Mouse (Mus musculus) right cerebral cortex, postnatal 14 days (tissue): Measurements from ENCODE around the gene Elob.

Experiments used
- DNase-seq: peaks from one replicate; pipeline ENCODE4 v3.0.0; 2022

Elob gene

DNA sequence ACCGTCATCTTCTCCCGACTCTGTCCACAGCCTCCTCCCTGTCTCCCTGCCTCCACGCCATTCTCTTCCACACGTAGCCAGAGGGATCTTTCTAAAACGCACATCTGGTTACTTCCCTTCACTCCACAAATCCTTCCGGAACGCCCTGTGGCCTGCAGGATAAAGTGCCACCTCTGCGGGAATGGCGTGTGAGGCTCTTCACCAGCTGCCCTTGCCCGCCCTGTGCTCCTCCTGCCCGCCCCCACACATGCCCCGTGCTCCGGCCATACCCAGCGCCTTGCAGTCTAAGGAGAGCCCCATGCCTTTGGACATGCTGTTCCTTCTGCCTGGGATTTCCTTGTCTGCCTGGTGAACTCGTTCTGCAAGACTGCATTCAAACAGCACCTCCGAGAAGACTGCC lies 5.9 kb downstream of the Elob start:
- no peak for DNase-seq

DNA sequence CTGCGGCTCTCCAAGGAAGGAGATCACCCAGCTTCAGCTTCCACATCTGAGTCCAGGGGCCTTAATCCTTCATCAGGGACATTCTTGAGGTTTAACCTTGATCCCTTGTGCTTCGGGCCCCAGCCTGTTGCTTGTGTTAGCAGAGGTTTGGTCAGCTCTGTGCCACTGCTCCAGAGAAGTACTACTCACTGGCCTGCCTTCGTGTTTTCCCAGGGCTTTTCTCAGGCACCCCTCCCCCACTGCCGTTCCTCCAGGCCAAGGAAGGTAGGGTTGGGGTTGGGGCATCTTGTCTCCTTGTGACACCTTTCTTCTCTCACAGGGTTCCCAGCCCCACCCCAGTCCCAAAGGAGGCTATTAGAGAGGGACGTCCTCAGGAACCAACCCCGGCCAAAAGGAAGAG lies 6.8 kb downstream of the Elob start:
- no peak for DNase-seq

DNA sequence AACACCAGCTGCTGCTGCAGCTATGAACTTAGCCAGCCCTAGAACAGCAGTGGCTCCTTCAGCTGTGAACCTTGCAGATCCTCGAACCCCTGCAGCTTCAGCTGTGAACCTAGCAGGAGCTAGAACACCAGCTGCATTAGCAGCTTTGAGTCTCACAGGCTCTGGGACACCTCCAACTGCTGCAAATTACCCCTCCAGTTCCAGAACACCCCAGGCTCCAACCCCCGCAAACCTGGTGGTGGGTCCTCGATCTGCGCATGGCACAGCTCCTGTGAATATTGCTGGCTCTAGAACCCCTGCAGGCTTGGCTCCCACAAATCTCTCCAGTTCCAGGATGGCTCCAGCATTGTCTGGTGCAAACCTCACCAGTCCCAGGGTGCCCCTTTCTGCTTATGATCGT lies 8.2 kb downstream of the Elob start:
- no peak for DNase-seq

DNA sequence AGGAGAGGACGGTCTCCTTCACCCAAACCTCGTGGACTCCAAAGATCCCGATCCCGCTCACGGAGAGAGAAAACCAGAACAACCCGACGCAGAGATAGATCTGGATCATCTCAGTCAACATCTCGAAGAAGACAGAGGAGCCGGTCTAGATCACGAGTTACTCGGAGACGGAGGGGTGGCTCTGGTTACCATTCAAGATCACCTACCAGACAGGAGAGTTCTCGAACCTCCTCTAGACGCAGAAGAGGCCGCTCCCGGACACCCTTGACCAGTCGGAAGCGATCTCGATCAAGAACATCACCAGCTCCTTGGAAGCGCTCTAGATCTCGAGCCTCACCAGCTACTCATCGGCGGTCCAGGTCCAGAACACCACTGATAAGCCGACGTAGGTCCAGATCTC lies 9.7 kb downstream of the Elob start:
- no peak for DNase-seq

DNA sequence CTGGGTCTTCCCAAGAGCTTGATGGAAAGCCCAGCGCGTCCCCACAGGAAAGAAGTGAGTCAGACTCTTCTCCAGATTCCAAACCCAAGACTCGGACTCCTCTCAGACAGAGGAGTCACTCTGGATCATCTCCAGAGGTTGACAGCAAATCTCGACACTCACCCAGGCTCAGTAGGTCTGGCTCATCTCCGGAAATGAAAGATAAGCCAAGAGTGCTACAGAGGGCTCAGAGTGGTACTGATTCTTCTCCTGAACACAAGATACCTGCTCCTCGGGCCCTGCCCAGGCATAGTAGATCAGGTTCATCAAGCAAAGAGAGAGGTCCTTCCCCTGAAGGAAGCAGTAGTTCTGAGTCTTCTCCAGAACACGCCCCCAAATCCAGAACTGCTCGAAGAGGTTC lies 10.4 kb downstream of the Elob start:
- DNase-seq = no peak

DNA sequence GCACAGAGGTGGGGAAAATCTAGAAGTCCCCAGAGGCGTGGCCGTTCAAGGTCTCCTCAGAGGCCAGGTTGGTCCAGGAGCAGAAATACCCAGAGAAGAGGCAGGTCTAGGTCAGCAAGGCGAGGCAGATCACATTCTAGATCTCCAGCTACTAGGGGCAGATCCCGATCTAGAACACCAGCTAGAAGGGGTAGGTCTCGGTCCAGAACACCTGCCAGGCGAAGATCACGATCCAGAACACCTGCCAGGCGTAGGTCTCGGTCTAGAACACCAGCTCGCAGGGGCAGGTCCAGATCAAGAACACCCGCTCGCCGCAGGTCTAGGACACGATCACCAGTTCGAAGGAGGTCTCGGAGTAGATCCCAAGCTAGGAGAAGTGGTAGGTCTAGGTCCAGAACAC lies 13.3 kb downstream of the Elob start:
- no peak for DNase-seq

DNA sequence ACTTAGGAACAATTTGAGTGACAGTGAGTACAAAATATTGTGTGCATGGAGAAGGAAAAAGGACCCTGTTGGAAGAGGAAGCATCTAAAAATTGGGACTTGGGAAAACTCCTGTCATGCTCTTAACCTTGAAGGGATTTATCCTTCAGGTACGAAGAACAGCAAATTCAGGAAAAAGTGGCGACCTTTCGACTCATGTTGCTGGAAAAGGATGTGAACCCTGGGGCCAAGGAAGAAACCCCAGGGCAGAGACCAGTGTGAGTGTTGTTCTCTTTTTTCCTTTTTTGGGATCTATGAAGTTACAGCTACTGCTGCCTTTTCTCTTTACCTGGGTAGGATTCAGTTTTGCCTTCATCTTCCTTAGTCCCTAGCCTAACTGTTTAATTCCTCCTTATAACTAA lies 21.0 kb downstream of the Elob start:
- no peak for DNase-seq

DNA sequence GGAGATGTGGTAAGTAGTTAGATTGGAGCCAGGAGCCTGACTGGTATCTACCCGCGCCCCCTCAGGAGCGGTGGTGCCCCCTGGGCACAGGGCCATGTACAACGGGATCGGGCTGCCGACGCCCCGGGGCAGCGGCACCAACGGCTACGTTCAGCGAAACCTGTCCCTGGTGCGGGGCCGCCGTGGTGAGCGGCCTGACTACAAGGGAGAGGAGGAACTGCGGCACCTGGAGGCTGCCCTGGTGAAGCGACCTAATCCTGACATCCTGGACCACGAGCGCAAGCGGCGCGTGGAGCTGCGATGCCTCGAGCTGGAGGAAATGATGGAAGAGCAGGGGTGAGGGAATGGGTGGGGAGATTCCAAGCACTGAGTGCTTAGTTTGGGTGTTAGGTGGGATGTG lies 22.1 kb downstream of the Elob start:
- no peak for DNase-seq

DNA sequence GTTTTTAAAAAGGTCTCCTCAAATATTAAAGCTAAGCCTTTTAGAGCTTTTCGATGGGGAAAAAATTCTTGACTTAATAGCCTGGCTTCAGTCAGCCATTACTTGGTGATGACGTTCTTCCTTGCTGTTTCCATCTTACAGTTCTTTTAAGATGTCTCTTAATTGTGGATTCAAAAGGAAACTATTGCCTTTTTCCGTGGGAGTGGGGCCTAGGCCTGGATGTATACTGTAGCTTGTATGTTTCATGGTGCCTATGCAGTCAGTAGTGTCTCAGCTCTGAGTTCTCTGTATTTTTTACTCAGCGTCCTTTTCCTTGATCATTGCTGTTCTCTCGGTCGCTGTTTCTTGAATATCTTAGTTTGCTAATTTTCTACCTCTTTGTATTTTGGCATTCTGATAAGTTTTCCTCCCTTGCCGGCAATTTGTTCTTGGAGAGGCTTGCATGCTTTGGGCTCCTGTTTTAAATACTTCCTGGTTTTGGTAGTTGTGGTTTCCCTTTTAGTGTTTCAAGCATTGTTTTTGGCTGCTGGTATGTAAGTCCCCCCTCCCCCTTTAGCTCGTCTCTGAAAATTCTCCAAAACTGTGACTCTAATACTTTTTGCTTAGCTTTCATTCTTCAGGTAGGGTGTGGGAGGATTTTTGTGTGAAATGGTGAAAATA lies 24.4 kb downstream of the Elob start:
- DNase-seq = no peak

DNA sequence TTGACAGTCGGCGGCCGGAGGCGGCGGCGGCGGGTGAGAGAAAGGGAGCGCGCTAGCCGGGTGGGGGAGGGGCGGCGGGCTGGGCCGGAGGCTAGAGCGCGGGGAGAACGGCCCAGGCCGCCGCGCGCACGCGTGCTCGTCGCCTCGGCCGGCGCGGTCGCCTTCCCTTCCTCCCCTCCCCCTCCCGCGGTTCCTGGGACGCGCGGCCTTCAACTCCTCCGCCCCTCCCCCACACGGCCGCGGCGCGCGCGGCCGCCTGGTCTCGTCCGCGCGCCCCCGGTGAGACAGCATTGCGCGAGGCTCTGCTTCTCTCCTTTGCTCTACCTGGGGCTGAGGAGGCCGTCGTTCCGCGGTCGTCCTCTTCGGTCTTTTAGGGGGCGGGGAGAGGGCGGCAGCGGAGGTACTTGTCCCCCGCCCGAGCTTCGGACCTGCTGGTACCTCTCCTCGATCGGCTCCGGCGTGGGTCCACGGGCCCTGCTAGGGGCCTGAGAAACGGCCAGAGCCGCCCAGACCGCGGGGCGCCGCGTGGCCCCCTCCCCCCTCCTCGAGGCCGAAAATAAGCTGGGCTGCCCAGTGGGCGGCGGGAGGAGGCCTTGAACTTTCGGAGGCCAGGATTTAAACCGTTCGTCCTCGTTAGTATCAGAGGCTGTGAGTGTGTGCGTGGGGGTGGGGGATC lies 25.4 kb downstream of the Elob start:
- DNase-seq = peak; percentile 90

DNA sequence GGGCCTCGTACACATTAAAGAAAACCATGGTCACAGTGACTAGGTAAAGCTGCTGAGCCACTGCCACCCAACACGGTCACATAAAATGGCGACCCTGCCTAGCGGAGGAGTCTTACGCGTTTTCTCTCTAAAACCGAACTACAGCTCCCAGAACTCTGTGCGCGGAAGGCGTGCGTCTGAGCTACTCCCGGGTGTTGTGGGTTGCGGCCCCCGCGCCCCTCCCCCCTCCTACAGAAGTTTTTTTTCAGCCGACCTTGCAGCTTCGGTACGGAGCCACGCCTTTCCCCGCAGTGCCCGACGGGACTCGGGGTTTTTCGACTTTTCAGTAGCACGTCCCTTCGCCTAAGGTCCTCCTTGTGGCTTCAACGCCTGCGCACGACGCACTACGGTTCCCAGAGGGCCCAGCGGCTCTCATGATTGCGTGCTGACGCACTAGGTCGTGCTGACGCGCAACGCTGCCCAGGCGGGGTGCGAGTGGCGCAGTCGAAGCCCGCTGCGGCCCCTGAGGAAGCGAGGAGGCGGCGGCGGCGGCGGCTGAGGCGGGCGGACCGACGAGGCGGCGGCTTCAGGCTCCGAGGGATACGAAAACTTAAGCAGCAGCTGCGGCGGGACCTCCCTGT lies 26.1 kb downstream of the Elob start:
- DNase-seq = peak; percentile 96

DNA sequence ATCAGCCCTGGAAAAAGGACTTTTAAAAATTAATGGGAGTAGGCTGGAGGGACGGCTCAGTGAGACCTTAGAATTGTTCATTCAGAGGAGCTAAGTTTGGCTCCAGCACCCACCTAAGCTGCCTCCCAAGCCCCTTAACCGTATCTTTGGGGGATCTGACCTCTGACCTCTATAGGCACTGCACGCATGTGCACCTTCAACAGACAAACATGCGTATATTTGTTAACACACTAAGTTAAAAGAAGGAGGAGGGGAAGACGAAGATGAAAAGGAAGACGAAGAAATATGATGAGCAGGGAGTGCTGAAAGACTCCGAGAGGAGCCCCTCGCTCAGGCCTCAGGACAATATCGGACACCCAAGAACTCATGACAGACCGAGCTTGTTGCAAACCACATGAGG lies 27.3 kb downstream of the Elob start:
- no peak for DNase-seq

DNA sequence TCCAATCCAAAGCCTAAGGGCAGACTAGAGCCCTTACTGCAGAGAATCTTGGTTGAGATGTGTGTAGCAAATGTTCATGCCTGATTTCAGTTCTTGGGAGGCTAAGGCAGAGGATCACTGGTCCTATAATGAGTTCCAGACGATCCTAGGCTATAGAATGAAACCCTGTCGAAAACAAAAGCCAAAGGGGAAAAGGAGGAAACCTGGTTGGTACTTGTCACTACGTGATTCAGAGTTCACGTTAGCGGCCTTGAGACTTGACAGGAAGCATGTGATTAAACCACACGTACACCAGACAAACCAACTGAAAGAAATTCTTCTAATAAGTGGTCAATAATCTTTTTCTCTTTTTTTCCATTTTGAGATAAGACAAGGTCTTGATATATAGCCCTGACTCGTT lies 31.6 kb downstream of the Elob start:
- DNase-seq = no peak

DNA sequence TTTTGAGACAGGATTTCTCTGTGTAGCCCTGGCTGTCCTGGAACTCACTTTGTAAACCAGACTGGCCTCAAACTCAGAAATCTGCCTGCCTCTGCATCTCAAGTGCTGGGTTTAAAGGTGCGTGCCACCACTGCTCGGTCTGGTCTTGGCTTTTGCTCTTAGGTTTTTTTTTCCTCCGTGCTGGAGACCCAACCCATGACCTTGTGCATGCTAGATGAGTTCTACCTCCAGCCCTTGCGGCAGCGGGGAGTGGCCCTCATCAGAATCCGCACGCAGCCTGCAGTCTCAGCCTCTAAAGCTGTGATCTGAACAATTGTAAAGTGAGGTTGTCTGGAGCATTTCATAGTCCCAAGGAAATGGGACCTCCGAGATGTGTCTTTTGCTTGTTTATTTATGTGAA lies 33.6 kb downstream of the Elob start:
- no peak for DNase-seq

DNA sequence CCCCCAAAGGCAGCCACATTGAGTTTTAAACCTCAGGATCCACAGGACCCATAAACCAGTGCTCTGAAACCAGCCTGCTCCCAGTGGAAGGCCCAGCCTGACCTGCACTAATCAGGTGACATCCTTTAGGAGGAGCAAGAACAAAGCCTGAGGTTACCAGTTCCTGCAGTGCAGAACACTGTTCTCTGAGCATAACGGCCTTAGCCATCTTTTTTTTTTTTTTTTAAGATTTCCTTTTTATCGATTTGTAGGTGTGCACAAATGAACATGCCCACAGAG lies 37.9 kb downstream of the Elob start:
- no peak for DNase-seq

DNA sequence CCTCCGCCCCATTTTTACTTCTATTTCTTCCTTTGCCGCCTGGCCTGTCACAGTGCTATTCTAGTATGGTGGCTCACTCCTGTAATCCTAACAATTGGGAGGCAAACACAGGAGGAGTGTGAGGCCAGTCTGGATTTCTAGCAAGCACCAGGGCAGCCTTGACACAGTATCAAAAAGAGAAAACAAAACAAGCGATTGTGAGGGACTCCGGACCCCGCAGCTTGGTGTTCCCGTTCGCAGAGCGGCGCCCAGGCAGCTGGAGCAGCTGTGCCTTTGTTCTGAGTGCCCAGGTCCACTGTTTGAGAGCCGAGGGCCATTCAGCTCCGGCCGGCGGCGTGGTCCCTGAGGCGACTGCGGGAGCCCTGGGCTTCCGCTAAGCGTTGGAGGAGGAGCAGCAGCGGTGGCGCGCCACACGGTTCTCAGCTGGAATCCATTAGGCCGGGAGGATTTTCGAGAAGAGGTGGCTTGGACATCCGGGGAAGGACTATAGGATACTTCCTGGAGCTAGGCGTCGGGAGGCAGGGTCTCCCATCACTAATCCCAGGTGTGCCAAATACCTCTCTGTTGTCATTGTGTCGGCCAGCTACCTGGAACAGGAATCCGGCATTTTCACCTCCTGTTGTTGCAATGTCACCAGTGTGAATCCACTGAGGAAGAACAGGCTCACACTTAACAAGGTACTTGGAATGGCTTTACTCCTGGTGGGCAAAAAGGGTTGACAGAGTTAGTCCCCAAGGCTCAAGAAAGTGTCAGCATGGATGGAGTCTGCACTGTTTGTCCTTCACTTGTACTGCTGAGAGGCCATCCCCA lies 38.5 kb downstream of the Elob start, which contains the start of gene Srrm2:
TSS of gene Srrm2 (plus strand) at position 264 of the 810 bp plus-strand sequence.
- peak; percentile 57 for DNase-seq

DNA sequence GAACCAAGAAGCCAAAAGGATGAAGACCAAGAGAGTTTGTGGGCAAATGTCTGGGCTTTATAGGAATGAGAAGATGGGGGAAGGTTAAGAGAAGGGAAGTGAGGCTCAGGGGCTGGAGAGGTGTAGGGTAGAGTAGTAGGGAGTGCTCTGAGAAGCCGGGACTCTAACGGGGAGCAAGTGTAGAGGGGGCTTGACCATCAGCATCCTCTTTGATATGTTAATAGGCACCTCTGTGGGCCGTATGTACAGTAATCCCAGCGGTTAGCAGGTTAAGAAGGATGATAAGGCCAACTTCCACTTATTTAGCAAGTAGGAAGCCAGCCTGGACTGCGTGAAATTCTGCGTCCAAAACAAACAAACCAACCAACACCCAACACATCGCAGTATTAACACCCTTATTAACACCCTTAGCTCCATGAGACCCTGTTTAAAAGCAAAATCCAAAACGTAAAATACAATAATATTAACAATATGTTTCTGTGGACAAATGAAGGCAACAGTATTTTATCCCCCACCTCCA lies 39.1 kb downstream of the Elob start:
- no peak for DNase-seq

DNA sequence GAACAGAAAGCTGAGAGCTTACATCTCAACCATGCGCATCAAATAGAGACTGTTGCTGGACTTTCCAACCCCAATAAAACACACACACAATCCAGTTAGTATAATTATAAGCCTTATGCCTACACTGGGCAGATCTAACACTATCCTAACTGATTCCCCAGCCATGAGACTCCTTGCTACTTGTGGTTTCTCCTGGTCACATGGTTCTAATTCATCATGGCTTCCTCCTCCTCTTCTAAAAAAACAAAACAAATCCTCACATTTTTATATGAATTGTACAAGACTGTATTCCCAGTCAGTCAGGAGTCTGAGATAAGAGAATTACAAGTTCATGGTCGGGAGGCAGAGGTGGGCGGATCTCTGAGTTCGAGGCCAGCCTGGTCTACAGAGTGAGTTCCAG lies 40.0 kb downstream of the Elob start:
- no peak for DNase-seq

DNA sequence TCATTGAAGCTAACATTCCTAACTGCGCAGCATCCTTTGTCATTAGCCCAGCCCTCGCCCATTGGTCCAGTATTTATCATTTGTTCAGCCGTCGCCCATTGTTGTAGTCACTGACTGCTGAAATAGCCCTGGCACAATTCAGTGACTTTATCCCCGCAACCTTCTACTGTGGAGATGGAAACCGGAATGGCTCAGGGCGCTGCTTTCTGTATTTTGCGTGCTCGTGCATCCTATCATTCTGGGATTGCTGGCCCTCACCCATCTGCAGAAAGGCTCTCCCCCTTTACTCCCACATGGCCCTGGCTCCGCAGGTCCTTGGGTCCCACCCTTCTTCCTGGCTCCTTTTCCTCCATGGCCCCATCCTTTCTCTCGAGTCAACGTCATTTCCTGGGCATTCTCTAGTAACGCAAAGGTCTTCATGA lies 42.4 kb downstream of the Elob start:
- no peak for DNase-seq

DNA sequence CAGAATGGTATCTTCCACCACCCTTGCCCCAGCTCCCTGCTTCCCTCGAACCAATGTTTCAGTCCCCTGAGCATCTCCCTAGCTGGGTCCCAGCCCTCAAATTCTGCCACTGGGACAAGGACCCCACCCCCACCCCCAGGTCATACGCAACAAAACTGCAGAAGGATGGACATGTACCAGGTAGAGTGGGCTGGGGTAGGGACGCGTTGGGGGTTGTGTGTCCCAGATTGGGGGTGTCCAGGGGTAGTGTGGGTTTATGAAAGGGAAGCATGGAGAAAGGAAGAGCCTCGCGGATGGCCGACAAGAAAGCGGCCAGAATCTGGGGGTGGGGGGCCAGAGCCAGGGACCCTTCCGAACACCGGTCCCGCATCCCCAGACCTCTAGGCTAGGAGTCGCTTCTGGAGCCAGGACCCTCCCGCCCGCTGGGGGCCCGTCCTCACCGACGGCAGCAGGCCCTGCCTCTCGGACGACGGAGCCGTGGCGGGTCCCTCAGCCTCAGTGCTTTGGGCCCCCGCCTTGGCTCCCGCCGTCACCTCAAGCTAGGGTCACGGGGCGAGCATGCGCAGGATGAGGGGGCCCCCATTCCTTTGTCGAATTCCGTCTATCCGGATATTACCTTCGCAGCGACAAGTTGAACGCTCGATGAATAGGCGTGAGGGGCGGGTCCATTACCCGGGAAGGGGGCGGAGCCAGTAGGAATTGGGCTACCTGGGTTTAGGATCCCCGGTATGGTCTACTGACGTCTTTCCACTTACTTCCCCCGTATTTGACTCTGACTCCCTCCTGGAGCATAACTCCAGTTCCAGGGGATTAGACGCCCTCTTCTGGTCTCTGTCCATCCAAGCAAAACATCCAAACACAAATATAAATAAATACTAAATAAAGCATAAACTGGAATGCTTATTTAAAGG lies 43.1 kb downstream of the Elob start, which contains the start of gene Flywch2:
TSS of gene Flywch2 (minus strand) at position 521 of the 911 bp plus-strand sequence.
- peak; percentile 84 for DNase-seq

DNA sequence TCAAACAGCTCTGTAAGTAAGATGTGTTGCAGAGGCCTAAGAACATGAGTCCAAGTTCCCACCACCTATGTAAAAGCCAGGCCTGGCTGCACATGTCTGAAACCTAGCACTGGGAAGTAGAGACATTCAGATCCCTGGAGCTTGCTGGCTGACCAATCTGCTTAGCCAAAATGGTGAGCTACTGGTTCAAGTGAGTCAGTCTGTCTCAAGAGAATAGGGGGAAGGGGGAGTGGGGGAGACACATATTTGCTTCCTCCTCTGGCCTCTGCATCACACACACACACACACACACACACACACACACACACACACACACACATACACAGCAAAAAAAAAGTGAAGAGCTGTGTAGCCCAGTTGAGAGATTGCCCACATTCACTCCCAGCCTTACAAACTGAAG lies 45.6 kb downstream of the Elob start:
- no peak for DNase-seq

DNA sequence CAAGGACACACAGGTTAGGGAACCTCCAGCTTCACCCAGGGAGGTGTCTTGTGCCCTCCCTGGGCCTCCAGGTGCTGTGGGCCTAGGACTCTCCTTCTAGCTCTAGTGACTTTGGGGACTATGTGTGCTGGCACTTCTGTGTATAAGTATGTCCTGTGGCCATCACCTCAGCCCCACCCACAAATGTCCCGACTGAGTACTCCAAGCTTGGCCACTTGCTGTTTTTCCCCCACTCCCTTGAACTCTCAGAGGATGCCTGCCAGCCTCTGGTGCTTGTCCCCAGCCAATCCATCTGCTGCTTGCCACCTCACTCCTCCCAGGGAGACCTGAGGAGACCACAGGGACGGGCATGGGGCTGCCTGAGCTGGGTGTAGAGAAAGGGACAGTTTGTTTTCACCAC lies 50.5 kb downstream of the Elob start:
- no peak for DNase-seq
